Comparison of ENCODE assay signal across 9 mouse cellular contexts in genomic region chr2:103743988-103744387, GRCm38 (mm10). TPM values are rescaled to one million over a fixed set of nuclear protein-coding genes. Genes with fewer than 3 reads are reported as not detected.
DNase-seq lines count a peak whose midpoint lies in the region; ATAC-seq and TF ChIP-seq lines count a peak whose summit lies in the region.
"Had no signal": no experiment of that assay in that cellular context is flagged by ENCODE, and none has a peak within 500 bp of the region (broad histone marks: within the 10 kb centered on the region; RNA-seq: fewer than 3 reads in every experiment).

No protein-coding gene starts in this region.

- intact Hi-C loops in gastrocnemius, postnatal 36 days (cut with DNase I), result loop anchor here (10.0 kb wide), 1 partner anchor 289 kb away; no protein-coding TSS in a partner anchor
- intact Hi-C loops in left cerebral cortex, adult 2 months (cut with DNase I), result loop anchor here (5.0 kb wide), 1 partner anchor 292 kb away; no protein-coding TSS in a partner anchor

- H3K27me3 ChIP-seq in midbrain, embryonic 10.5 days (ENCODE audit: low read depth, poor library complexity, severe bottlenecking), result no peaks in the 10 kb centered on the region
- no peaks in the 10 kb centered on the region for H3K27me3 ChIP-seq in midbrain, embryonic 13.5 days
- no peaks in the 10 kb centered on the region for H3K27me3 ChIP-seq in midbrain, embryonic 15.5 days (replicated peaks)
- H3K27me3 ChIP-seq in thymus, adult 2 months (ENCODE audit: control insufficient read depth, insufficient read depth, low read length), result no peaks in the 10 kb centered on the region
- H3K27me3 ChIP-seq: neural tube, embryonic 12.5 days had no signal

- TF ChIP-seq CTCF in left cerebral cortex, adult 2 months (IDR thresholded peaks at IDR 0.05), result peak; percentile 85
- no peak; the same call in 1 of the 2 replicates for TF ChIP-seq CTCF in thymus, adult 2 months (IDR thresholded peaks at IDR 0.05; ENCODE audit: borderline replicate concordance, control insufficient read depth, extremely low read depth, insufficient read depth, low read length, poor library complexity)

- H3K9ac ChIP-seq in midbrain, embryonic 13.5 days (replicated peaks), result no peak overlapping the region
- H3K9ac ChIP-seq in midbrain, embryonic 15.5 days, result no peak overlapping the region
- H3K9ac ChIP-seq: neural tube, embryonic 12.5 days had no signal

- WGBS in midbrain, embryonic 10.5 days, result 87% methylated on average over 7 of the region's 7 CpGs
- 83% methylated on average over 7 of the region's 7 CpGs for WGBS in midbrain, embryonic 13.5 days
- WGBS in midbrain, embryonic 15.5 days, result 82% methylated on average over 7 of the region's 7 CpGs
- WGBS in thymus, adult 2 months, result 88% methylated on average over 7 of the region's 7 CpGs

- H3K36me3 ChIP-seq in midbrain, embryonic 10.5 days, result peaks cover 90% of the 10 kb centered on the region
- H3K36me3 ChIP-seq in midbrain, embryonic 13.5 days, result peaks cover 69% of the 10 kb centered on the region
- peaks cover 19% of the 10 kb centered on the region for H3K36me3 ChIP-seq in midbrain, embryonic 15.5 days (replicated peaks)
- H3K36me3 ChIP-seq in thymus, adult 2 months (ENCODE audit: control insufficient read depth, insufficient read depth, low read length), result no peaks in the 10 kb centered on the region

- H3K27ac ChIP-seq in midbrain, embryonic 10.5 days (replicated peaks), result no peak overlapping the region; the same call in 1 of the 2 replicates
- no peak overlapping the region for H3K27ac ChIP-seq in midbrain, embryonic 13.5 days
- no peak overlapping the region for H3K27ac ChIP-seq in left cerebral cortex, adult 2 months
- H3K27ac ChIP-seq in midbrain, embryonic 15.5 days, result no peak overlapping the region
- H3K27ac ChIP-seq in thymus, adult 2 months (ENCODE audit: control insufficient read depth, insufficient read depth, low read length), result no peak overlapping the region
- H3K27ac ChIP-seq: neural tube, embryonic 12.5 days had no signal

- no peaks in the 10 kb centered on the region for H3K9me3 ChIP-seq in midbrain, embryonic 10.5 days (replicated peaks)
- no peaks in the 10 kb centered on the region for H3K9me3 ChIP-seq in midbrain, embryonic 13.5 days
- H3K9me3 ChIP-seq in midbrain, embryonic 15.5 days, result no peaks in the 10 kb centered on the region
- H3K9me3 ChIP-seq: neural tube, embryonic 12.5 days had no signal

- H3K4me3 ChIP-seq in midbrain, embryonic 10.5 days, result no peak overlapping the region
- H3K4me3 ChIP-seq in midbrain, embryonic 13.5 days (replicated peaks), result no peak overlapping the region
- no peak overlapping the region for H3K4me3 ChIP-seq in left cerebral cortex, adult 2 months
- no peak overlapping the region for H3K4me3 ChIP-seq in midbrain, embryonic 15.5 days
- no peak overlapping the region for H3K4me3 ChIP-seq in thymus, adult 2 months (ENCODE audit: control insufficient read depth, insufficient read depth, low read length)
- H3K4me3 ChIP-seq: neural tube, embryonic 12.5 days had no signal

- no peak for ATAC-seq in midbrain, embryonic 13.5 days
- ATAC-seq in midbrain, embryonic 15.5 days (replicated peaks), result peak; percentile 42; the same call in 1 of the 2 replicates

- no peaks in the 10 kb centered on the region for H3K4me1 ChIP-seq in midbrain, embryonic 10.5 days
- no peaks in the 10 kb centered on the region for H3K4me1 ChIP-seq in midbrain, embryonic 13.5 days (replicated peaks)
- no peaks in the 10 kb centered on the region for H3K4me1 ChIP-seq in midbrain, embryonic 15.5 days
- no peaks in the 10 kb centered on the region for H3K4me1 ChIP-seq in thymus, adult 2 months (replicated peaks; ENCODE audit: control insufficient read depth, insufficient read depth, low read length)
- H3K4me1 ChIP-seq: neural tube, embryonic 12.5 days had no signal

- H3K4me2 ChIP-seq in midbrain, embryonic 13.5 days (replicated peaks), result no peak overlapping the region
- no peak overlapping the region for H3K4me2 ChIP-seq in midbrain, embryonic 15.5 days
- H3K4me2 ChIP-seq: neural tube, embryonic 12.5 days had no signal

- peak; percentile 63 for DNase-seq in midbrain, embryonic 10.5 days (ENCODE audit: low spot score)
- DNase-seq in WW6 (ENCODE audit: low read depth, low spot score), result peak; percentile 42
- DNase-seq in cerebellum, postnatal 25 days, result peak; percentile 62 to 79
- peak; percentile 18 to 30 for DNase-seq in gastrocnemius, postnatal 36 days
- peak; percentile 50 to 56 for DNase-seq in left cerebral cortex, adult 2 months (ENCODE audit: extremely low spot score in 1 of 2, low spot score in 2 of 2)
- DNase-seq in thymus, adult 2 months, result peak; percentile 78

- TF ChIP-seq POLR2A in thymus, adult 2 months (IDR thresholded peaks at IDR 0.05; ENCODE audit: control insufficient read depth, extremely low read depth, insufficient read depth, low read length, poor library complexity), result no peak

RNA-seq across cellular contexts. Expression of gene Nat10, which starts 17.1 kb away (rescaled TPM):
- 31.2 and 33.6 TPM in 2 replicates for polyA plus RNA-seq in midbrain, embryonic 10.5 days (2016; fragmentation: Nextera tagmentation; extraction: Ambion mirVana)
- 19.0 and 20.3 TPM in 2 replicates for polyA plus RNA-seq in midbrain, embryonic 13.5 days (2015; fragmentation: Nextera tagmentation; extraction: Ambion mirVana)
- total RNA-seq in gastrocnemius, postnatal 36 days (2021), result 10 to 100 TPM; 12.4 to 17.7 TPM
- 10 to 100 TPM; 30.1 to 35.8 TPM for total RNA-seq in left cerebral cortex, adult 2 months (2021)
- polyA plus RNA-seq in midbrain, embryonic 15.5 days (2015; fragmentation: Nextera tagmentation; extraction: Ambion mirVana), result 20.1 and 20.4 TPM in 2 replicates
- polyA plus RNA-seq in thymus, adult 2 months (2012; rRNA removed), result 70.1 and 80.2 TPM in 2 replicates

RNA-seq across cellular contexts. Expression of gene Caprin1, which starts 53.5 kb away (rescaled TPM):
- polyA plus RNA-seq in midbrain, embryonic 10.5 days (2016; fragmentation: Nextera tagmentation; extraction: Ambion mirVana), result 508 and 536 TPM in 2 replicates
- 452 and 486 TPM in 2 replicates for polyA plus RNA-seq in midbrain, embryonic 13.5 days (2015; fragmentation: Nextera tagmentation; extraction: Ambion mirVana)
- 10 to 100 TPM; 91.5 to 99.0 TPM for total RNA-seq in gastrocnemius, postnatal 36 days (2021)
- total RNA-seq in left cerebral cortex, adult 2 months (2021), result 100 to 1,000 TPM; 310 to 313 TPM
- polyA plus RNA-seq in midbrain, embryonic 15.5 days (2015; fragmentation: Nextera tagmentation; extraction: Ambion mirVana), result 364 and 368 TPM in 2 replicates
- polyA plus RNA-seq in thymus, adult 2 months (2012; rRNA removed), result 182 and 242 TPM in 2 replicates

Comparison
In these comparisons a context has a peak if more than half of its experiments do, and no peak if none do; other contexts are left out.
1. DNase-seq: peak in every context shown above with its lines; median percentile 78 in thymus, adult 2 months; 70 in cerebellum, postnatal 25 days; 63 in midbrain, embryonic 10.5 days; 53 in left cerebral cortex, adult 2 months; 42 in WW6; 24 in gastrocnemius, postnatal 36 days.